Mouse (Mus musculus): ENCODE results near the gene Krt87. TPM values are rescaled to one million over a fixed set of nuclear protein-coding genes. Genes with fewer than 3 reads are reported as not detected.

Gene Krt87
- total RNA-seq, 2 experiments from 2014 or later: 0.18 to 0.81 TPM

Other genes starting within 250 kb of the Krt87 start
- gene Grasp, start 214.6 kb downstream of the Krt87 start, total RNA-seq (2021): 10 to 100 TPM; 53.4 to 55.2 TPM
- gene Nr4a1, start 184.5 kb downstream of the Krt87 start, total RNA-seq (2021): 10 to 100 TPM; 34.5 to 54.4 TPM
- gene Atg101, start 154.5 kb downstream of the Krt87 start, total RNA-seq (2021): 10 to 100 TPM; 45.9 to 47.3 TPM
- gene 6030408B16Rik, start 145.6 kb downstream of the Krt87 start, total RNA-seq (2021): under 1 TPM; 0.28 to 0.69 TPM
- gene Krt80, start 68.6 kb downstream of the Krt87 start, total RNA-seq (2021): under 1 TPM in 1 of 2 experiments, not detected in 1; 0.10 TPM
- not detected for gene Krt7, start 27.8 kb downstream of the Krt87 start, total RNA-seq (2021)
- not detected for gene Krt88, start 8.9 kb upstream of the Krt87 start, total RNA-seq (2021)
- gene Krt81, start 24.9 kb upstream of the Krt87 start, total RNA-seq (2021): not detected
- not detected for gene Krt86, start 34.7 kb upstream of the Krt87 start, total RNA-seq (2021)
- not detected for gene Krt83, start 52.7 kb upstream of the Krt87 start, total RNA-seq (2021)
- not detected for gene Gm49425, start 78.5 kb upstream of the Krt87 start, total RNA-seq (2021)
- not detected for gene Krt84, start 94.0 kb upstream of the Krt87 start, total RNA-seq (2021)
- not detected for gene Krt82, start 111.9 kb upstream of the Krt87 start, total RNA-seq (2021)
- gene Krt90, start 124.1 kb upstream of the Krt87 start, total RNA-seq (2021): under 1 TPM; 0.14 to 0.16 TPM
- gene Krt75, start 135.1 kb upstream of the Krt87 start, total RNA-seq (2021): under 1 TPM in 1 of 2 experiments, not detected in 1; 0.14 TPM
- not detected for gene Gm5414, start 189.4 kb upstream of the Krt87 start, total RNA-seq (2021)
- gene Gm5478, start 208.6 kb upstream of the Krt87 start, total RNA-seq (2021): not detected
- not detected for gene Krt6b, start 241.5 kb upstream of the Krt87 start, total RNA-seq (2021)